Mouse (Mus musculus): Measurements from ENCODE around the gene Cdc34. TPM values are rescaled to one million over a fixed set of nuclear protein-coding genes. Genes with fewer than 3 reads are reported as not detected.

Cdc34 gene
- total and polyA plus RNA-seq, 2 experiments from 2014 or later: 71.3 to 76.7 TPM

DNA sequence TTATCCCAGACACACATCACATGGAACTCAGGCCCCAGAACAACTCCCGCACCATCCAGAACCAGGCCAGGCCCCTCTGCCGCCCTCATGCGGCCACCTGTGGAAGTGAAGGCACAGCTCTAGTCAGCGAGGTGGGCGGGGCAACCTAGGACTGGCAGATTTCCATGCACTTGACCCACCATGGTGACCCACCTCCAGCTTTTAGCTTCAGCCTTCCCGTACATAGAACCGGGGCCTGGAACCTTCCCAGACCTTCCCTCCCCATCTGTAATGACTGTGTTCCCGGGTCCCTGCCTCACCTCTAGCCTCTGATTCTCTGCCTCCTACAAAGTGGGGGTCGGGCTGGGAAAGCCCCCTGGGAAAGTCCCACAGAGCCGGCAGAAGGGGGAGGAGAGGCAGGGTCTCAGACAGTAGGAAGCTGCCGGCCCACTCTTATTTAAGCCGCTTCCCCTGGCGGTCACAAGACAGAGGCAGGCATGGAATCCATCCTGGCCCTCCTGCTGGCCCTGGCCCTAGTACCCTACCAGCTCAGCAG, 17.8 kb upstream of the Cdc34 start, which contains the start of gene Madcam1:
Madcam1 (plus strand) TSS at position 429 of the 535 bp plus-strand sequence.
- Histone ChIP-seq H3K4me1 (ENCODE audit: insufficient read depth, low read length) (0 out of 2 replicates have a peak, but pooled peaks cover 3% of the 10 kb centered on the region), H3K27me3 (ENCODE audit: insufficient read depth, low read length) (no peaks in the 10 kb centered on the region), H3K9me3 (ENCODE audit: low read length) (no peaks in the 10 kb centered on the region), H3K4me2 (ENCODE audit: low read depth, low read length) (no peak within 1 kb of the TSS), H3K36me3 (ENCODE audit: insufficient read depth, low read length) (no peaks in the 10 kb centered on the region), H3K4me3 (ENCODE audit: low read length) (no peak within 1 kb of the TSS), H3K9ac (replicated peaks; ENCODE audit: low read length) (no peak within 1 kb of the TSS), H3K27ac (no peak within 1 kb of the TSS)
- peak; percentile 95 for TF ChIP-seq CTCF (IDR thresholded peaks at IDR 0.05; ENCODE audit: low read depth)
- DNase-seq (ENCODE audit: low spot score) (peak; percentile 76), ATAC-seq (peak; percentile 19; the same call in 1 of the 2 replicates)
- WGBS: 12% methylated on average over 13 of the region's 13 CpGs

DNA sequence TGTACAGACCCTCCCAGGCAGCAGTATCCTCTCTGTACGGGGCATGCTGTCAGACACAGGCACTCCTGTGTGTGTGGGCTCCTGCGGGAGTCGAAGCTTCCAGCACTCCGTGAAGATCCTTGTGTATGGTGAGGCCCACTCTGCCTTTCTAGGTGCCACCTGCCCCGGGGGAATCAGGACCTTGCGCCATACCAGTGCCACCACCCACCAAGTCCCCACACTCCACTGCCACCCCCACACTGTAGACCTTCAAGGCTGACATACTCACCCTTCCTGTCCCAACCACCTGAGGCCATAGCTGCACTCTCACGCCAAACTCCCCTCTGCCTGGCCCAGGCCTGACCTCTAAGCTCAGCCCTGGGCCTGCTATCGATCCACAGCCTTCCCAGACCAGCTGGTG, 16.9 kb upstream of the Cdc34 start:
- Histone ChIP-seq H3K4me3 (ENCODE audit: low read length) (no peak overlapping the region), H3K9ac (replicated peaks; ENCODE audit: low read length) (no peak overlapping the region), H3K27me3 (ENCODE audit: insufficient read depth, low read length) (no peaks in the 10 kb centered on the region), H3K4me2 (ENCODE audit: low read depth, low read length) (no peak overlapping the region), H3K4me1 (ENCODE audit: insufficient read depth, low read length) (0 out of 2 replicates have a peak, but pooled peaks cover 3% of the 10 kb centered on the region), H3K27ac (no peak overlapping the region), H3K9me3 (ENCODE audit: low read length) (no peaks in the 10 kb centered on the region), H3K36me3 (ENCODE audit: insufficient read depth, low read length) (no peaks in the 10 kb centered on the region)
- WGBS: 81% methylated on average over 8 of the region's 8 CpGs
- DNase-seq (ENCODE audit: low spot score) (no peak), ATAC-seq (no peak)
- no peak for TF ChIP-seq CTCF (IDR thresholded peaks at IDR 0.05; ENCODE audit: low read depth)

- Histone ChIP-seq H3K27ac (no peak overlapping the region), H3K9ac (replicated peaks; ENCODE audit: low read length) (no peak overlapping the region), H3K27me3 (ENCODE audit: insufficient read depth, low read length) (no peaks in the 10 kb centered on the region), H3K9me3 (ENCODE audit: low read length) (no peaks in the 10 kb centered on the region), H3K4me3 (ENCODE audit: low read length) (no peak overlapping the region), H3K4me2 (ENCODE audit: low read depth, low read length) (no peak overlapping the region), H3K4me1 (ENCODE audit: insufficient read depth, low read length) (peaks cover 15% of the 10 kb centered on the region; the same call in 1 of the 2 replicates), H3K36me3 (ENCODE audit: insufficient read depth, low read length) (no peaks in the 10 kb centered on the region)
- ATAC-seq (no peak), DNase-seq (ENCODE audit: low spot score) (no peak)
- no peak for TF ChIP-seq CTCF (IDR thresholded peaks at IDR 0.05; ENCODE audit: low read depth)
- WGBS: 74% methylated on average over 9 of the region's 9 CpGs
These were observed 15.5 kb upstream of the Cdc34 start for GRCm38 (mm10) chr10:79666493-79666892.

- Histone ChIP-seq H3K27ac (peak overlapping the region; percentile 98), H3K4me3 (ENCODE audit: low read length) (no peak overlapping the region), H3K9ac (replicated peaks; ENCODE audit: low read length) (no peak overlapping the region; the same call in 1 of the 2 replicates), H3K4me2 (ENCODE audit: low read depth, low read length) (peak overlapping the region; percentile 86), H3K27me3 (ENCODE audit: insufficient read depth, low read length) (no peaks in the 10 kb centered on the region), H3K9me3 (ENCODE audit: low read length) (no peaks in the 10 kb centered on the region), H3K4me1 (ENCODE audit: insufficient read depth, low read length) (peaks cover 15% of the 10 kb centered on the region; the same call in 1 of the 2 replicates), H3K36me3 (ENCODE audit: insufficient read depth, low read length) (no peaks in the 10 kb centered on the region)
- TF ChIP-seq CTCF (IDR thresholded peaks at IDR 0.05; ENCODE audit: low read depth): no peak
- no peak for ATAC-seq
- DNase-seq (ENCODE audit: low spot score): no peak
- 90% methylated on average over 5 of the region's 5 CpGs for WGBS
These were observed 13.9 kb upstream of the Cdc34 start for GRCm38 (mm10) chr10:79668076-79668475.

DNA sequence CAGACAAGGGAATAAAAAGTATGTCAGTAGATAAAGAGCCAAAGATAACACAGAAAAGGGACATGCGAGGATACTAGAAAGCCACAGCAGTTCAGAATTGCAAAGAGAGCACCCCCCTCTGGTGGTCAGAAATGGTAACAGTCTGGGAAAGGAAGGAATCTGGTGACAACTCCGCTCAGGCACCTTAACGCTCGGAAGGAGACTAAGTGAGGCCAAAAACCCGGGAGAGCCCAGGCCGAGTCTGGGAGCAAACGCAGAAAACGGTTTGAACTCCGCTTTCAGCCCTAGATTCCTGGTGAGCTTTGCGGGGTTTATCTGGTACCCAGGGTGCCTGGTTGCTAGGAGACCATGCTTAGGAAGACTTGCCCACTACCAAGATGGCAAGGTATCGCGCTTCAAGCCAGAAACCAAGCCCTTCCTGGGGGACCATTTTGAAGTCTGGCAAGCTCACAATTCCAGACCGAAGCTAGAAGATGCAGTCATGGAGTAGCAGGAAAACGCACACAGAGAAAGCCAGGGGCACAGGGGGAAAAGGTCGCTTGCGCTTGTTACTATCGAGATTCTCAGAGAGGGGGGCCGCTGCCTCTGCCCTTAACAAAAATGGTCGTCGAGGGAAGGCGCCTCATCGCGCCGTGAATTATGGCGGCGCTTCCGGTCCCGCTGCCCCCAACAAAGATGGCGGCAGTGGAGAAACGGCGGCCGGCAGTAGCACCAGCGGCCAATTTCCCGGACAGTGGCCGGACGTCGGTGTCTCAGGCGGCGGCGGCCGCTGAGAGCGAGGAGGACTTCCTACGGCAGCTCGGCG, 13.0 kb upstream of the Cdc34 start, which contains the start of gene Tpgs1:
Tpgs1 (plus strand) TSS at position 599 of the 805 bp plus-strand sequence.
- Histone ChIP-seq H3K4me1 (ENCODE audit: insufficient read depth, low read length) (peaks cover 15% of the 10 kb centered on the region; the same call in 1 of the 2 replicates), H3K9me3 (ENCODE audit: low read length) (no peaks in the 10 kb centered on the region), H3K9ac (replicated peaks; ENCODE audit: low read length) (peak within 1 kb of the TSS; percentile 96), H3K4me3 (ENCODE audit: low read length) (peak within 1 kb of the TSS; percentile 99), H3K36me3 (ENCODE audit: insufficient read depth, low read length) (no peaks in the 10 kb centered on the region; the same call in 1 of the 2 replicates), H3K4me2 (ENCODE audit: low read depth, low read length) (peak within 1 kb of the TSS; percentile 86), H3K27me3 (ENCODE audit: insufficient read depth, low read length) (no peaks in the 10 kb centered on the region), H3K27ac (peak within 1 kb of the TSS; percentile 98)
- peak; percentile 90 for TF ChIP-seq CTCF (IDR thresholded peaks at IDR 0.05; ENCODE audit: low read depth)
- WGBS: under 1% methylated on average over 45 of the region's 45 CpGs
- peak; percentile 94 for DNase-seq (ENCODE audit: low spot score)
- peak; percentile 88 for ATAC-seq

- ATAC-seq (peak; percentile 63), DNase-seq (ENCODE audit: low spot score) (peak; percentile 94)
- TF ChIP-seq CTCF (IDR thresholded peaks at IDR 0.05; ENCODE audit: low read depth): 0 out of 2 replicates have a peak, but pooled peaks have one; percentile 1
- WGBS: under 1% methylated on average over 47 of the region's 47 CpGs
- peak overlapping the region; percentile 98 for H3K27ac ChIP-seq
- peak overlapping the region; percentile 99 for H3K4me3 ChIP-seq (ENCODE audit: low read length)
- H3K4me2 ChIP-seq (ENCODE audit: low read depth, low read length): peak overlapping the region; percentile 86
- peak overlapping the region; percentile 96 for H3K9ac ChIP-seq (replicated peaks; ENCODE audit: low read length)
- no peaks in the 10 kb centered on the region; the same call in 1 of the 2 replicates for H3K36me3 ChIP-seq (ENCODE audit: insufficient read depth, low read length)
- peaks cover 15% of the 10 kb centered on the region; the same call in 1 of the 2 replicates for H3K4me1 ChIP-seq (ENCODE audit: insufficient read depth, low read length)
- H3K9me3 ChIP-seq (ENCODE audit: low read length): no peaks in the 10 kb centered on the region
- H3K27me3 ChIP-seq (ENCODE audit: insufficient read depth, low read length): no peaks in the 10 kb centered on the region
These were observed 12.4 kb upstream of the Cdc34 start for GRCm38 (mm10) chr10:79669576-79670057.
